Mouse (Mus musculus) CH12.LX (cell line): Measurements from ENCODE around the gene Adam12.

Experiments
- CTCF ChIP-seq, 2 experiments: IDR thresholded peaks in 1 of 2; conservative IDR thresholded peaks in 1 of 2; 2 replicates each; pipeline ENCODE4 v1.5.1; 2011 to 2012; ENCODE audit warnings: low read depth in 2 of 2, low read length in 2 of 2, improper control_type of control experiment in 1 of 2, inconsistent platforms in 1 of 2, mild to moderate bottlenecking in 1 of 2, moderate library complexity in 1 of 2
- ELF1 ChIP-seq: IDR thresholded peaks from 2 replicates; pipeline ENCODE4 v1.6.1; 2014; ENCODE audit warnings: low read depth, mild to moderate bottlenecking, inconsistent platforms, low read length, improper control_type of control experiment
- EP300 ChIP-seq: IDR thresholded peaks from 2 replicates; pipeline ENCODE4 v1.6.1; 2011; ENCODE audit warnings: low read length, improper control_type of control experiment
- GABPA ChIP-seq: IDR thresholded peaks from 2 replicates; pipeline ENCODE4 v1.6.1; 2012; ENCODE audit warnings: low read depth, low read length, improper control_type of control experiment, inconsistent platforms; ENCODE audit not compliant: insufficient replicate concordance
- HCFC1 ChIP-seq: IDR thresholded peaks from 2 replicates; pipeline ENCODE4 v1.6.1; 2012; ENCODE audit warnings: low read depth, mild to moderate bottlenecking, inconsistent platforms, low read length, improper control_type of control experiment
- JUND ChIP-seq: conservative IDR thresholded peaks from 2 replicates; pipeline ENCODE4 v1.6.1; 2011; ENCODE audit warnings: low read depth, low read length, improper control_type of control experiment
- KAT2A ChIP-seq: IDR thresholded peaks from 2 replicates; pipeline ENCODE4 v1.6.1; 2012; ENCODE audit warnings: low read length, improper control_type of control experiment, inconsistent platforms; ENCODE audit not compliant: insufficient replicate concordance
- MAX ChIP-seq: IDR thresholded peaks from 2 replicates; pipeline ENCODE4 v1.6.1; 2011; ENCODE audit warnings: low read length, improper control_type of control experiment
- MYC ChIP-seq: IDR thresholded peaks from 2 replicates; pipeline ENCODE4 v1.6.1; 2011; ENCODE audit warnings: low read depth, mild to moderate bottlenecking, improper control_type of control experiment, low read length
- POLR2A ChIP-seq: IDR thresholded peaks from 2 replicates; pipeline ENCODE4 v1.6.1; 2011; ENCODE audit warnings: low read depth, mild to moderate bottlenecking, improper control_type of control experiment, low read length
- POLR2AphosphoS2 ChIP-seq: IDR thresholded peaks from 2 replicates; pipeline ENCODE4 v1.6.1; 2011; ENCODE audit warnings: low read depth, low read length, improper control_type of control experiment

GRCm38 (mm10) chr7:134162886-134163285 lies 69.1 kb downstream of the Adam12 start:
- TF ChIP-seq ELF1, result no peak
- no peak for TF ChIP-seq KAT2A
- TF ChIP-seq CTCF (conservative IDR thresholded peaks at IDR 0.05 in 1 of 2, IDR thresholded peaks at IDR 0.05 in 1 of 2; ENCODE audit: low read depth in 2 of 2, low read length in 2 of 2), result no peak
- no peak for TF ChIP-seq POLR2AphosphoS2
- TF ChIP-seq JUND, result no peak
- no peak for TF ChIP-seq EP300
- TF ChIP-seq POLR2A, result no peak
- TF ChIP-seq MAX, result no peak
- no peak for TF ChIP-seq GABPA
- no peak for TF ChIP-seq MYC
- no peak for TF ChIP-seq HCFC1
